Mouse (Mus musculus) lung, postnatal 10 days (tissue): ENCODE measurements around the gene Pm20d1.
A peak's percentile ranks its signal among the peaks of the same experiment; 100 is the strongest.

ENCODE experiments used
- DNase-seq: peaks from one replicate; pipeline ENCODE4 v3.0.0; 2021

The Pm20d1 gene

DNA sequence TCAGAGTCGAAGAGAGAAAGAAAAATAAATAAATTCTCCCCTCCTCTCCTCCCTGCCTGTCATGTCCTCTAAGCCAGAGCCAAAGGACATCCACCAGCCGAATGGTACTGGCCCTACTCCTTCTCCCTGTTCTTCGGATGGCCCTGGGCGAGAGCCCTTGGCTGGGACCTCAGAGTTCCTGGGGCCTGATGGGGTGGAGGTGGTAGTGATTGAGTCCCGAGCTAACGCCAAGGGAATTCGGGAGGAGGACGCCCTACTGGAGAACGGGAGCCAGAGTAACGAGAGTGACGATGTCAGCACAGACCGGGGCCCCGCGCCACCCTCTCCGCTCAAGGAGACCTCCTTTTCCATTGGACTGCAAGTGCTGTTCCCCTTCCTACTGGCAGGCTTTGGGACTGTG is 33.4 kb downstream of the Pm20d1 start:
- DNase-seq, result peak; percentile 9

DNA sequence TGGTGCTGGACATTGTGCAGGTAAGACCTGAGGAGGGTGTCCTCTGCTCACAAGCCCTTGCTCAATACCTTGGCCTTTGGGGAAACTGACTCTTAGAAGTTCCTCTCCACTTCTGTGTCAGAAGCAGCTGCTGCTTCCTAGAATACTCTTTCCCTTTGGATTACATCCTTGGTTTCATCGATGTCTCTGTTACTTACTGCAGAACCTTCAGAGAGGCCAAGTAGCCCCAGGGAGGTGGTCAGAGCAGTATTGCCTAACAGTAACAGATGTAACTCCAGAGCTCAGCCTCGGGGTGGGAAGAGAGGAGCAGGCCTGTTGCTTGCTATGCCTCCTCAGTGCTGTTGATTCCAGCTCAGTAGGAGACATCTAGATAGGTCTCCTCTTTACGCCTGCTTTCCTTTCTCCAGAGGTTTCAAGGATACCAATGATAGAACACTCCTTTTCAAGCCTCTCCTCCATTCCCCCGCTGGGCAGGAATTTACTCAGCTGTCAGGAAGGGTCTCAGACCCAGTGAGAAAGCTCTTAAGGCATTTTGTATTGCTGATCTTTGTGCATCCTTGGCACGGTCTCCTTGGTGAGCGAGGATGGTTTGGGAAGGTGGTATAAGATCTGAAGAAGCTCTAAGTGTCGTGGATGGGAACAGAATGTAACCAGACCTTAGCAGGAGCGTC is 33.9 kb downstream of the Pm20d1 start:
- no peak for DNase-seq

DNA sequence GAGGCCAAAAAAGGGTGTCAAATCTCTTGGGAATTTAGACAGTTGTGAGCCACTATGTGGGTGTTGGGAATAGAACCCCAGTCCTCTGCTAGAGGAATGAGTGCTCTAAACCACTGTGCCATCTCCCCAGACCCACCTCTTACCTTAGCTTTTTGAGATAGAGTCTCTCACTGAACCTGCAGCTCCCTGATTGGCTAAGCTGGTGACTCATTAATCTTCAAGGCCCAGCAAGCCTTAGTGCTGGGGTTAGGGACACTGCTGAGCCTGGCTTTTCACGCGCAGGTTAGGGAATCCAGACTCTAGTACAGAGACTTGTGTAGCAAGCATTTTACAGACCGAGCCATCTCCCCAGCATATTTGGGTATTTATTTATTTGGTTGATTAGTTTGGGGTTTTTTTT is 39.9 kb downstream of the Pm20d1 start:
- no peak for DNase-seq

DNA sequence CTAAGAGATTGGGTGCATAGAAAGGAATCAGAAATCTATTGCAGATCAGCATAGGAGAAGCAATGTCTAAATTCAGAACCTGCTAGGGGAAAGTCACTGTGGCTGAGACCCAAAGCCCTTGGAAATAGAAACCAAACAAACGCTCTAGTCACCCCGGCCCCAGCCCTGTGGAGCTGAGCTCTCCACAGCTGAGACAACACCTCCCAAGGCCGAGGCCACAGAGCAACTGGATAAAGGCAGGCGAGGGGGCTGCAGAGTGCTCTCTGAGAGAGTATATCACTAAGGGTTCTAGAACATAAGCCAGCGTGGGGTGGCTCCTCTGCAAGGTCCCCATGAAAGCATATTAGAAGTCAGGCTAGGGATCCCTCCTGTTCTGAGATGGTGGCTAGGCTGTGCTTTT is 41.4 kb downstream of the Pm20d1 start:
- DNase-seq, result no peak

DNA sequence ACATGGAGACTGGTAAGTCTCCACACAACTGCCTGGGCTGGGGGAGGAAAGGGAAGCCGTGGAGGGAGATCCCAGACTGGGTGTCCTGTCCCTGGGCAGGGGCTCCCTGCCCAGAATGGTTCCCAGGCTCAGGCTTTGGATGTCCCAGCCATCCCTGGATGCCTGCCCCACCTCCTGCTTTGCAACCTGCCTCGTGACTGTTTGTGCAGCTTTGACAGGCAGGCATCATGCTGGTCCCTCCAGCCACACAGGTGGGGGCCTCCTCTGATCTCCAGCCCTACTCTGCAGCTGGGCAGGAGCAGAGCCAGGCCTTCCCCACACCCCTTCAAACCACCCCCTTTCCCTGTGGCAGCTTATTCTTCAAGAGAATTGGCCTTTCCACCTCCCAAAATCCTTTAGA is 42.1 kb downstream of the Pm20d1 start:
- DNase-seq, result no peak

DNA sequence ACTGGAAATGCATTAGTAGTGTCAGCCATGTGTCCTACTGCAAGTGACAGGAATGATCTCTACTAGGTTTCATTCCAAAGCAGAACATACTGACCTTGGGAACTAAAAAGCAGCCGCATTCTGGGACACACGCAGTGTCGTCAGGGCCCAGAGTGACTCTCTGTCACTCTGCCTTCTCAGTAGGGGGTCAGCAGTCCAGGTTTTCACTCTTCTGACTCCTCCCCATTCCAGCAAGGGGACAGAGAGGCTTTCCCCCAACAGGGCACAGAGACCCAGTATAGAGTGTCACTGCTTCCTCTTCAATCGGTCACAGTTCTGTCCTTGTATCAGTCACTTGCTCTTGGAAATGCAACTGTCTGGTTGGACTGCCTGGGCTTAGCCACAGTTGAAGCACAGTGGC is 45.0 kb downstream of the Pm20d1 start:
- no peak for DNase-seq

DNA sequence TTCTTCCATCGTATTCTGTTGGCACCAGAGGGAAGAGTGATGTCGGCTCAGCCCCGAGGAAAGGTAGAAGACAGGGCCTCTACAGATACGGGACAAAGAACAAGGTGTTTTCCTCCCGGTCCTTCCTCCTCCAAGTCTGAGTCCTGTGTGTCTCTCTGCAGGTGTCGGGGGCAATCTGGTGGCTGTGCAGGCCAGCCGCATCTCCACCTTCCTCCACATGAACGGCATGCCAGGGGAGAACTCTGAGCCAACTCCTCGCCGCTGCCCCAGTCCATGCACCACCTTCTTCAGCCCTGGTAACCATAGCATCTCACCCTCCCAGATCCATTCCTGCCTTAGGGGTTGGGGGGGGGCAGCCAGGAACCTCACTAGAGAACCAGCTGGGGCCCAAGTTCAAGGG is 46.6 kb downstream of the Pm20d1 start:
- no peak for DNase-seq

DNA sequence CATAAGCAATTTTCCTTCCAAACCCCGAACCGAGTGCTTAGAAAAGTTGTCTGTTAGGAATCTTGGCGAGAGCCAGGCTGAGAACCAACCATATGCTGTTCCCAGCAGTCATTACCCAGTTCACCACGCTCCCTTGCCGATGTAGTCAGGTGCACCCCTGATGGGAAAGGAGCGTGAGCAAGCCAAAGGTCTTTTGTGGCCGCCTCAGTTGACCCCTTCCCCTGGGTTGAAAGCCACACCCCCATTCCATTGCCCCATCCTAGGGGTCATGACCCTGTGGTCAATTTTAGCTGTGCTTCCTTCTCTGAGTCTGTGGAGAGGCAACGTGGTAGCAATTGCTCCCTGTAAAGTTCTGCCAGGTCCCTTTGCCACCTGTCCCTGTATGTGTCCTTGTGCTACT is 47.7 kb downstream of the Pm20d1 start:
- no peak for DNase-seq

DNA sequence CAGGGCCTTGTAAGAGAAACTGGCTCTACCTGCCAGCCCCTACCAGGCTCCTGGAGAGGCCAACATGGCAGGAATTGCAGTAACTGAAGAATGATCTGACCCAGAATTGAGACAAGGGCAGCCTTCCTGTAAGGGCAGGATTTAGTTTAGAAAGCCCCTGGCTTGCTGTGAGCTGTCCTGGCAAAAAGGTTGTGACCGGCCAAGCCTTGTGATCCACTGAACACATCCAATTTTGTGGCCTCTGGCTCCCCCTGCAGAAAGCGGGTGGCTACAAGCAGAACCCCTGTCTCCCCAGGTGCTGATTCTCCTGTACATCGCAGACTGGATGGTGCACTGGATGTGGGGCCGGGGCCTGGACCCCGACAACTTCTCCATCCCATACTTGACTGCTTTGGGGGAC is 49.1 kb downstream of the Pm20d1 start:
- DNase-seq, result peak; percentile 70

DNA sequence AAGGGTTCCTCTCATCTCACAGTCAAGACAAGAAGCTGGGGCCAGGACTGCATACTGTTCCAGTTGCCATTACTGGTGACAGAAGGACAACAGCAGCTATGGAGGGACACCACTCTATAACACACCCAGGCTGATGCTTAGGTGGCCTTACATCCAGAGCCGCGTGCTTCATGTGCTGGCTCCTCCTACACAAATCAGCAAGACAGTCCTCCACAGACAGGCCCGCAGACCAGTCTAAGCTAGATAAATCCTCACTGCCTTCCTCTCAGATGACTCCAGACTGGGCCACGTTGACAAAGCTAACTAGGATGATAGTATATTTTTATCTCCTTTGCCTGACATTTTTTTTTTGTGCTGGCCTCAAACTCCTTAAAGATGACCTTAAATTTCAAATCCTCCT is 64.6 kb downstream of the Pm20d1 start:
- no peak for DNase-seq

DNA sequence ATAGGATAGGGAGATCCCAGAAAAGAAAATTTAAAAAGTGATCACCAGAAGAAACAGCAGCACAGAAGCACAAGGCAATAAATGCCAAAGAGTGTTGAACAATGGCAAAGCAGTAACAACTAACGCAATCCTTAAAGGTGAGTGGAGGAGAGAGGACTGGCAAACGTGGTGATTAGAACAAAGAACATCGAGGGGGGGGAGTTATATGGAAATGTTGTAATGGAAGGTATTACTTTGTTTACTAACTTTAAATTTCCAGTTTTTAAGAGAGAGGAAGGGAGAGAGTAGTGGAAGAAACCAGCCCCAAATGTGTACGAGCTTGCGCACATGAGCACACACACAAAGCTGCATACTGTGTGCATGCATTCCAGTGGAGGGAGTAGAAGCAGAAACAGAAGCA is 68.4 kb downstream of the Pm20d1 start:
- DNase-seq, result no peak

DNA sequence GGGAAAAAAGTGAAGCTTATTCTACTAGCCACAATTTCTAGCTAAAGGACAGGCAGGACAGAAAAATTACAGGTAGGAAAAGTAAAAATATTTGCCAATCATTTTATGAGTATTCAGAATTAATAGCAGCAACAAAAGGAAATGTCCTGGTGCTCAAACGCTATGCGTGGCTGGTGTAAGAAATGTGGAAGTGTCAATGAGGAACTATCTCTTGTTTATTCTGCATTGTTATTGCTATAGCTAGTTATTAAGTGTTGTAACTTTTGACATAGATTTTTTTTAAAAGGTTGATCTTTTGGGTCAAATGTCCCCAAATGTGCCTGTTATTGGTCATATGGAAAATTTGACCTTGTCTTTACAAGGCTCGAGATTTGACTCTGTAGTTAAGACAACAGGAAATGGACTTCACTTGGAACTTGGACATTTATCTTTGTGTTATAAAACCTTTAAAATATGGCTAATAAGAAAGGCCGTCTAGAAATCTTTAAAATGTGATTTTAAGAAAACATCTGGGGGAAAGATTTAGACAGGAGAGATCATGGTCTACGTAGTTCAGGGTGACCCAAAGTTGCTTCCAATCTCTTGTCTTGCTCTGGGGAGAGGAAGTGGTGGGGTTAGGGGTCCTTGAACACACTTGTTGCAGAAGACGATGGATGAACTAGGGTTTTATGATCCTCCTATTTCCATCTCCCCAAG is 69.3 kb downstream of the Pm20d1 start:
- no peak for DNase-seq

DNA sequence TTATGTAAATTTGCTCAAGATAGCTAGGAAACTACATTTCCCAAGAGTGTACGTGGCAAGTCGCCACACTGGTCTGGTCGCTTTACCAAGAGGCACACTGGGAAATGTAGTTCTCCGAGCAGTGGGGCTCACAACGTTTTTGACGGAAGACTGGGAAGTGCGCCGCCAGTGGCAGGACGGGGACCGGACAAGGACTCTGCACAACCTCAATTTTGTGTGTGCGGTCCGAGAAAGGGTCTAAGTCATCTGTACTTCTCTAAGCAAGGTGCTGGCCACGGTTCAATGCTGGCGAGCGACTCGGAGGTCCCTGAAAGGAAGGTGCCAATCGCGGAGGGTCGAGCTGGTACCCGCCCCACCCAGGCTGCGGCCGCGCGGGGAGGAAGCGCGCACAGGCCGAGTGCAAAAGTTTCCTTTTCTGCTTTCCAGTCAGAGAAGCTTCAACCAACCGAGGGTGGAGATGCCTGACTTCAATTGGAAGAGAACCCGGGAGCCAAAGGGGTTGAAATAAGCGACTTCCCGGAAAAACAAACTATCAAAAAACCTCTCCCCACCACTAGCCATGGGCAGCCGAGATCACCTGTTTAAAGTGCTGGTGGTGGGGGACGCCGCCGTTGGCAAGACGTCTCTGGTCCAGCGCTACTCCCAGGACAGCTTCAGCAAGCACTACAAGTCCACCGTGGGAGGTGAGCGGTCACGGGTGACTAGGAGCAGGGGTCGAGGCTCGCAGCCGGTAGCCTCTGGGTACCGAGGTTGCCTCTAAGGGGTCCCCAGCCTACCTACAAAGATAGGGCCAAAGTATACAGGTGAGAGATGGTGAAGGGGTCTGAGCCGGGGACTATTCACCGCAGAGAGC is 70.1 kb downstream of the Pm20d1 start, which contains the start of gene Rab29:
TSS of gene Rab29 (plus strand) at position 132 of the 853 bp plus-strand sequence.
- DNase-seq, result peak; percentile 97

DNA sequence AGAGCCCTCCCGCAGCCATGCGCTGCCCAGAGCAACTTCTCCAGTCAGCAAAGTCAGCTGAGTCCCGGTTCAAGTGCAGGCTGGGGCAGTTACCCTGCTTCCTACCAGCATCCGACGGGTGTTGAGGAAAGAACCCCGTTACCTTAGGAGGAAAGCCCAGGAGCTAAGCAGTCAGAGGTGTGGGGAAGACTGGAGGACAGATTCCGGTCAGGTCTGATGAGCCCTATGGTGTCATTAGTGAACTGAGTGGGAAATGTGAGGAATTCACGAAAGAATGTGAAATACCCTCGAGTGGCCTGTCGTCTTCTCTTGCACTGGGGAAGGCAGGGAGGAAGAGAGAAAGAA is 70.7 kb downstream of the Pm20d1 start:
- peak; percentile 11 for DNase-seq

DNA sequence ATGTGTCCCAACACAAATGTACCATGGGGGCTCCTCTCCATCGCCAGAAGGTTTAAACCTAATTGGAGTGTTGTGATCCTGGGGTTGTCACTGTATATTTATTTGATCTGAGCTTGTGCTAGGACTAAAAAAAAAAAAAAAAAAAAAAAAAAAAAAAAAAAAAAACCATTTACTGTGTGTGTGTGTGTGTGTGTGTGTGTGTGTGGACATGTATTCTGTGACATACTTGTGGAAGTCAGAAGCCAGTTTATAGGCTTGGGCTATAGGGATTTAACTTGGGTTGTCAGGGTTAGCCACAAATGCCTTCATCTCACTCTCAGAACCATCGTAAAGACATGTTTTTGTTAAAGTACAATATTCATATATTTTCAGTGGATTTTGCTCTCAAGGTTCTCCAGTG is 72.4 kb downstream of the Pm20d1 start:
- no peak for DNase-seq
